Mouse (Mus musculus): ENCODE results near the gene Optc.

GRCm38 (mm10) chr1:133884090-133884489, 23.7 kb downstream of the Optc start:
- no peak for TF ChIP-seq CTCF (IDR thresholded peaks at IDR 0.05; ENCODE audit: low read depth)
- no peak for TF ChIP-seq EP300 (optimal IDR thresholded peaks at IDR 0.05)

Data from stomach, postnatal 0 days (tissue).